Mouse (Mus musculus) layer of hippocampus, adult 2 months (tissue): ENCODE measurements around the gene Srek1ip1. TPM values are rescaled to one million over a fixed set of nuclear protein-coding genes. Genes with fewer than 3 reads are reported as not detected.

Experiments
- DNase-seq, 2 experiments: peaks; one replicate each; pipeline ENCODE4 v3.0.0; 2022; ENCODE audit warnings: low spot score in 2 of 2
- H3K27ac ChIP-seq: fragments of 200-600 bp; 2 replicates; pipeline ENCODE4 v1.8.1; 2022
- H3K4me3 ChIP-seq: fragments of 200-600 bp; 2 replicates; pipeline ENCODE4 v1.8.1; 2022; ENCODE audit warnings: mild to moderate bottlenecking
- CTCF ChIP-seq: fragments of 200-600 bp; conservative IDR thresholded peaks from 2 replicates; pipeline ENCODE4 v1.8.1; 2022; ENCODE audit warnings: antibody characterized with exemption, mild to moderate bottlenecking, moderate library complexity
- total RNA-seq, 2 experiments: library from RNA; stranded (reverse); gene quantifications; 2 replicates each; pipeline ENCODE4 v1.2.3; 2021

The Srek1ip1 gene
- total RNA-seq, 2 experiments from 2014 or later: 21.6 to 22.5 TPM

DNA sequence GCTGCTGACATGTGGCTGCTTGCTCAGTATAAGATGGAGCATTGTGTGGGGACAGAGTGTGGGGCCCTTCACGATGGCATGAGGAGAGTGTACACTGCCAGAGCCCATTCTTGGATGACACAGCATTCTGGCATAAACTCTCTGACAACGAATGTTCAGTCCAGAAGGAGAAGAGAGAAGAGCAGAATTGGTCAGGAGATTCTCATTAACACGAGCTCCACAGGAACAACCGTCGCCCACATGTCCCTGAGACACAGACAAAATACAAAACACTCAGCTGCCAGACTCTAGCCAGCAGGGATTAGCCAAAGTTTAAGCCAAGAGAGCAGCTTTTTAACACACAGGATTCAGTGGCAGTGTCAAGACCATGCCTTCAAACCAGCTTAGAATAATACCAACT, 74.4 kb downstream of the Srek1ip1 start:
- Histone ChIP-seq H3K4me3 (no peak overlapping the region), H3K27ac (no peak overlapping the region)
- TF ChIP-seq CTCF: no peak
- no peak for DNase-seq

DNA sequence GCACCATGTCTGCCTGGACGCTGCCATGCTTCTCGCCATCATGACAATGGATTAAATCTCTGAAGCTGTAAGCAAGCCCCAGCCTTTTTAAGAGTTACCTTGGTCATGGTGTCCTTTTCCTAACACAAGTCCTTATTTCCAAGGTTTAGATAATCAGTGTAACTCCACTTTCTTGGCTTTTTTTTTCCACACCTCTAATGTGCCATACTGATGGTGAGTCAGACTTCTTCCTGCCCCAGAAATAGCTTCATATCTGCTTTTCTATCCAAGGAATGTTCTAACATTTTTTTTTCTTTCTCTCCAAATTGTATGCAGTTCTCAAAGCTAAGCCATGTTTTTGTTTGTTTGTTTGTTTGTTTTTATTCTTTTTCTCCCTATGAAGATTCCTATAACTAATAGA, 77.6 kb downstream of the Srek1ip1 start:
- Histone ChIP-seq H3K4me3 (no peak overlapping the region), H3K27ac (no peak overlapping the region)
- no peak for TF ChIP-seq CTCF
- no peak for DNase-seq

DNA sequence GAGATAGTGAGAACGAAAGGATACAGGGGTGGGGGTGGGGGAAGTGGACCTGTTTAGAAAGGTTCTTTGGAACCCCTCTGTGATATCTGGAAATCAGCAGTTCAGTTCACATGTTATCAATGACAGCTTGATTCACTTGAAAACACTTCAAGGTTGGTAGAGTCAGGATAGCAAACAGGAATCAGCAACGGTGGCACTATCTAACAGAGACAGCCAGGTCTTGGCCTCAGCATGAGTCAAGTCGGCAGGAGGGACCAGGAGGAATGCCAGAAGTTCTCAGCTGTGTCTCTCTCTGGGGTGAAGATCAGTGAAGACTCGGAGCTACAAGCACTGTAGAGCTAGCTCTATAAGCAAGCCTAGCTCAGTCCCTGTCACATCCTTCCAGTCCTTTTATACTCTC, 86.2 kb downstream of the Srek1ip1 start:
- Histone ChIP-seq H3K4me3 (no peak overlapping the region), H3K27ac (no peak overlapping the region)
- no peak for TF ChIP-seq CTCF
- DNase-seq: no peak

DNA sequence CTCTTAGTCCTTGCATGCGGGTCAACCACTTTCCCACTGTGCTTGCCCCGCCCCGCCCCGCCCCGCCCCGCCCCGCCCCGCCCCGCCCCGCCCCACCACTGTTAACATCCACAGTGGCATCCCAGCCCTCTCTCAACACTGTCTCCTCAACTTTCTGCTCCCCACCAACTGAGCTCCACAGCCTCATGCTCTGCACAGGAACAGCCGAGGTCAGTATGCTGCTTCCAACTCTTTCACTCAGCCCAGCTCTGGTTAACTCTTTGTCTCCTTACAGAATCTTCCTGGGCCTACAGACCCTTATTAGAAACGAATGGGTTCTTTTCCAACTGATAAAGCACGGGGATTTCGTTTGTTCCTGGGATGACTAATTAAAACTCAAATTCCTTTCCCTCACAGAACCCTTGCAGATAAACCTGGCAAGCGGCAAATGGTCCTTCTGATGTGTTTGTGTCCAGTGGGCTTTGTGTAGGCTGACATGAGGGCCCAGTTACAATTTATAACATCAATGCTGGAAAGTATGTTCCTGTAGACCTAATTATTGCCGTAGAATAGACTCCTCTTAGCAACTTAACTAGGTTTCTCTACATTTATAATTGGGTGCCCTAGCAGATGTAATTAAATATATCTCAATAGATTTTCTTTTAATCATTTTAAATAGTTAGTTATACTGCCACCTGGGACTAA, 91.4 kb downstream of the Srek1ip1 start:
- H3K27ac ChIP-seq: no peak overlapping the region
- H3K4me3 ChIP-seq: no peak overlapping the region
- no peak for DNase-seq
- no peak for TF ChIP-seq CTCF

DNA sequence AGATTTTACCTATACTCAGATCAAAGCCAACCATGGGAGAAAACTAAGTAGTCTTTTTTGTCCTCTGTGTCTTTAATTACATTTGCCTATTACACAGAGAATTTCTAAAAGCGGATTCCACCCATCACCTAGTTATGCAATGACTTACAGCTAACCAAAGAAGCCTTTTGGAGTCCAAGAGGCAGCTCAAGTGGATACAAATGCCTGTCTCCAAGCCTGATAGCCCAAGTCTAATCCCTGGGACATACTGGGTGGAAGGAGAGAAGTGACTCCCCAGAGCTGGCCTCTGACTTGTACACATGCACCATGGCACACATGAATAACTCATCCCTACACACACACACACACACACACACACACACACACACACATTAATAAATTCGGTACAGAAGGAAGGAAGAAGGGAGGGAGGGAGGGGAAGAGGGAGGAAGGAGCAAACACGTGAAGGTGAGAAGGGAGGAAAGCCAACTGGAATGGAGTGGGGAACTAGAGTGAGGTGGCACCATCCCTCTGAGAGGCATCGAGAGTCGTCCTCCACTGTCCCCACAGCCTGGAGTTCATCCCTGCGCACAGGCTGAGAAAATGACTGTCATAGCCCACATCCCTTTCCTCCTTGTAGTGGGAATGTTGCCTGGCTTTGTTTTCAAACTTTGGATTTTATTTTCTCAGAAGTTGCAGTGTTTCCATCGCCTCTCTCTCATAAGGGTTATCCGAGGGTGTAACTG, 94.2 kb downstream of the Srek1ip1 start:
- no peak for TF ChIP-seq CTCF
- Histone ChIP-seq H3K4me3 (no peak overlapping the region), H3K27ac (no peak overlapping the region)
- DNase-seq: no peak

Other genes starting within 250 kb of the Srek1ip1 start
- 10 to 100 TPM; 18.9 to 20.3 TPM for gene Cwc27, start 24.7 kb downstream of the Srek1ip1 start, total RNA-seq
- under 1 TPM; 0.38 to 0.54 TPM for gene Shisal2b, start 71.4 kb downstream of the Srek1ip1 start, total RNA-seq